Mouse (Mus musculus) neural tube, embryonic 14.5 days (tissue): ENCODE results near the gene Fam114a1. TPM values are rescaled to one million over a fixed set of nuclear protein-coding genes. Genes with fewer than 3 reads are reported as not detected.

Experiments used
- ATAC-seq: fragments of 200-750 bp; cut with Nextera tagmentation; 2 replicates; pipeline ENCODE4 v1.8.0; 2017; ENCODE audit warnings: low read depth, mild to moderate bottlenecking, moderate TSS enrichment, moderate library complexity
- H3K27ac ChIP-seq: fragments of 300-500 bp; sonication (generic); 2 replicates; pipeline ENCODE4 v1.5.1; 2014; ENCODE audit warnings: low read depth, mild to moderate bottlenecking, control low read depth, low read length, moderate library complexity, mixed read lengths
- H3K27me3 ChIP-seq: fragments of 300-500 bp; sonication (generic); 2 replicates; pipeline ENCODE4 v1.6.1; 2014; ENCODE audit warnings: low read length; ENCODE audit not compliant: control insufficient read depth, insufficient read depth
- H3K36me3 ChIP-seq: fragments of 300-500 bp; sonication (generic); 2 replicates; pipeline ENCODE4 v1.6.1; 2014; ENCODE audit warnings: low read length, mixed read lengths; ENCODE audit not compliant: control insufficient read depth, insufficient read depth
- H3K4me1 ChIP-seq: fragments of 300-500 bp; sonication (generic); 2 replicates; pipeline ENCODE4 v1.6.1; 2014; ENCODE audit warnings: low read length; ENCODE audit not compliant: control insufficient read depth, insufficient read depth
- H3K4me2 ChIP-seq: fragments of 300-500 bp; sonication (generic); 2 replicates; pipeline ENCODE4 v1.6.1; 2014; ENCODE audit warnings: mild to moderate bottlenecking, low read depth, low read length, control low read depth
- H3K4me3 ChIP-seq: fragments of 300-500 bp; sonication (generic); 2 replicates; pipeline ENCODE4 v1.5.1; 2014; ENCODE audit warnings: low read depth, low read length, control low read depth, mixed read lengths
- H3K9ac ChIP-seq: fragments of 300-500 bp; sonication (generic); replicated peaks from 2 replicates; pipeline ENCODE4 v1.6.1; 2014; ENCODE audit warnings: low read depth, mild to moderate bottlenecking, control low read depth, low read length, mixed read lengths
- H3K9me3 ChIP-seq: fragments of 300-500 bp; sonication (generic); 2 replicates; pipeline ENCODE4 v1.6.1; 2016; ENCODE audit warnings: low read length; ENCODE audit not compliant: control insufficient read depth
- WGBS: fragments of 180-500 bp; shearing (Covaris S2); extraction: QIAGEN DNeasy Blood & Tissue Kit; methylation state at CpG from one replicate; pipeline ENCODE4 v1.1.7; 2014; 5-methylcytosine and 5-hydroxymethylcytosine counted together
- polyA plus RNA-seq: library from polyadenylated mRNA; unstranded; fragments of >200 nt; fragmentation: Nextera tagmentation; extraction: Ambion mirVana; gene quantifications from 2 replicates; pipeline ENCODE4 v1.2.1, GENCODE M21; 2014

Fam114a1 gene
- polyA plus RNA-seq, 1 experiment from 2014 or later, result 3.4 TPM

- H3K27me3 ChIP-seq, result no peaks in the 10 kb centered on the region
- peak; percentile 85; the same call in 1 of the 2 replicates for ATAC-seq
- H3K36me3 ChIP-seq, result no peaks in the 10 kb centered on the region
- H3K4me2 ChIP-seq, result no peak overlapping the region
- 41% methylated on average over 7 of the region's 7 CpGs for WGBS
- no peaks in the 10 kb centered on the region for H3K4me1 ChIP-seq
- no peaks in the 10 kb centered on the region for H3K9me3 ChIP-seq
- H3K9ac ChIP-seq, result no peak overlapping the region
- H3K27ac ChIP-seq, result peak overlapping the region; percentile 44; the same call in 1 of the 2 replicates
- no peak overlapping the region for H3K4me3 ChIP-seq
These were observed 50.0 kb downstream of the Fam114a1 start for GRCm38 (mm10) chr5:65019823-65020222.

DNA sequence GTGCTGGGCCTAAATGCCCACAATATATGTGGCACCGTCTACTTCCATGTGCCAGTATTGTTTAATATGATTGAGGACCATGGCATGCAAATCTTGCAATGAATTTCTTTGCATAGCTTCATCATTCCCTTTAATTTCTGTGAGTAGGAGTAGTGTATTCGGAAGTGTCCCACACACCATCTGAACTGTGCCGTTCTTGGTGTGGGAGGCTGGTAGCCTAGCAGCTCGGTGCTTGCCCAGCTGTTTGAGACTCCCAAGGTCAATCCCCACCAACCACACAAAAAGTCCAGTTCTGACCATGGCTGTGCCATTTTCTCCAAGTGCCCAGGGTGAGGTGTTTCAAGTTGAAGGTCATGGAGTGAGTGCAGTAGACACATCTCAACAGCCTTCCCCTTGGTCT, 52.1 kb downstream of the Fam114a1 start:
- H3K27ac ChIP-seq, result no peak overlapping the region
- no peak overlapping the region for H3K9ac ChIP-seq
- no peaks in the 10 kb centered on the region for H3K27me3 ChIP-seq
- no peaks in the 10 kb centered on the region for H3K9me3 ChIP-seq
- WGBS, result 93% methylated on average over 4 of the region's 4 CpGs
- no peaks in the 10 kb centered on the region for H3K4me1 ChIP-seq
- no peak overlapping the region for H3K4me2 ChIP-seq
- H3K4me3 ChIP-seq, result no peak overlapping the region
- H3K36me3 ChIP-seq, result no peaks in the 10 kb centered on the region
- no peak for ATAC-seq

GRCm38 (mm10) chr5:65024641-65025040, 54.8 kb downstream of the Fam114a1 start:
- Histone ChIP-seq H3K9ac (no peak overlapping the region), H3K4me3 (no peak overlapping the region), H3K27me3 (no peaks in the 10 kb centered on the region), H3K27ac (no peak overlapping the region), H3K36me3 (no peaks in the 10 kb centered on the region), H3K4me1 (peaks cover 9% of the 10 kb centered on the region), H3K9me3 (no peaks in the 10 kb centered on the region), H3K4me2 (no peak overlapping the region)
- no peak for ATAC-seq
- WGBS, result 65% methylated on average over 2 of the region's 2 CpGs

GRCm38 (mm10) chr5:65025916-65026315, 56.0 kb downstream of the Fam114a1 start:
- Histone ChIP-seq H3K4me1 (peaks cover 9% of the 10 kb centered on the region), H3K4me2 (no peak overlapping the region), H3K9ac (no peak overlapping the region), H3K27me3 (no peaks in the 10 kb centered on the region), H3K36me3 (no peaks in the 10 kb centered on the region), H3K9me3 (no peaks in the 10 kb centered on the region), H3K4me3 (no peak overlapping the region), H3K27ac (no peak overlapping the region)
- ATAC-seq, result no peak
- WGBS, result 49% methylated on average over 6 of the region's 6 CpGs

- no peak overlapping the region for H3K4me2 ChIP-seq
- ATAC-seq, result no peak
These were observed 56.9 kb downstream of the Fam114a1 start for GRCm38 (mm10) chr5:65026776-65027175.

DNA sequence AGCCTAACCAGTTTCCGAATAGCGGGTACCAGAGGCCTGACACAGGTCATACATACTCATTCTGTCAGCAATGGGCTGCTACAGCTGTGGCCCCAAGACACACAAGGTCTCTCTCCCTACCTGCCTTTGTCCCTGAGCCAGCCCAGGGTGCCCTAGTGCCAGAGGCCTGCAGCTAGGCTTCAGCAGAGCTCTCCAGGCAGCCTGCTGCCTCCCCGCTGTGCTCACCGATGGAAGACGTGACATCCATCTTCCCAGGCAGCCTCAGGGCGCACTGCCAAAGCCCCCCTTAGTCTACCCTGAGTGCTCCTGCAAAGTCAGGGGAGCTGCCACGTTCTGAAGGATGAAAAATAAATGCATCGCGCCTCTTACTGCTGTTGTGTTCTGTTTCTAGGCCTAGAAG, 58.1 kb downstream of the Fam114a1 start:
- H3K4me1 ChIP-seq, result peaks cover 9% of the 10 kb centered on the region
- WGBS, result 28% methylated on average over 9 of the region's 9 CpGs
- H3K9me3 ChIP-seq, result no peaks in the 10 kb centered on the region
- peak; percentile 80 for ATAC-seq
- H3K4me2 ChIP-seq, result peak overlapping the region; percentile 11; the same call in 1 of the 2 replicates
- H3K36me3 ChIP-seq, result no peaks in the 10 kb centered on the region
- H3K27me3 ChIP-seq, result no peaks in the 10 kb centered on the region
- H3K27ac ChIP-seq, result peak overlapping the region; percentile 73
- no peak overlapping the region for H3K4me3 ChIP-seq
- 0 out of 2 replicates have a peak overlapping the region, but pooled peaks have one; percentile 3 for H3K9ac ChIP-seq

More at GRCm38 (mm10) chr5:65026776-65027175, 56.9 kb downstream of the Fam114a1 start:
- WGBS, result 68% methylated on average over 9 of the region's 9 CpGs
- Histone ChIP-seq H3K27ac (no peak overlapping the region), H3K4me1 (peaks cover 9% of the 10 kb centered on the region), H3K9me3 (no peaks in the 10 kb centered on the region), H3K4me3 (no peak overlapping the region), H3K36me3 (no peaks in the 10 kb centered on the region), H3K9ac (no peak overlapping the region), H3K27me3 (no peaks in the 10 kb centered on the region)

DNA sequence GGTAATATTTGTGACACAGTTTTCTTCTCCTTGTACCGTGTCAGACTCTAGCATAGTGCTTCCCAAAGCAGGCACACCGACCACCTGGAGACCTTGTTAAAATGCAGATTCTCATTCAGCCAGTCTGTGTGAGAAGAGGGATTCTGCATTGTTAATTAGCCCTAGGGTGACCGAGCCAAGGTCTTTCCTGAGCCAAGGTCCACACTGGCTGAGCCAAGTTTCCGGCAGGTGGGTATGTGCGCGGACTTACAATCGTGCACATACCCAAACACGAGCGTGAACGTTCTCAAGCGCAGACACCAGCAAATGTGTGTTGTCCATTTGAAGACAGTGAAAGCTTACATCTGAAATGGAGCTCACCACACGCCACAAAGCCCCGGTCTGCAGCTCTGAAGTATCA, 66.7 kb downstream of the Fam114a1 start:
- no peak overlapping the region for H3K4me3 ChIP-seq
- H3K4me1 ChIP-seq, result no peaks in the 10 kb centered on the region
- 58% methylated on average over 13 of the region's 13 CpGs for whole genome bisulfite sequencing
- no peaks in the 10 kb centered on the region for H3K36me3 ChIP-seq
- peak; percentile 68; the same call in 1 of the 2 replicates for ATAC-seq
- H3K27ac ChIP-seq, result peak overlapping the region; percentile 22; the same call in 1 of the 2 replicates
- no peak overlapping the region for H3K9ac ChIP-seq
- H3K27me3 ChIP-seq, result no peaks in the 10 kb centered on the region
- H3K9me3 ChIP-seq, result no peaks in the 10 kb centered on the region
- no peak overlapping the region for H3K4me2 ChIP-seq

DNA sequence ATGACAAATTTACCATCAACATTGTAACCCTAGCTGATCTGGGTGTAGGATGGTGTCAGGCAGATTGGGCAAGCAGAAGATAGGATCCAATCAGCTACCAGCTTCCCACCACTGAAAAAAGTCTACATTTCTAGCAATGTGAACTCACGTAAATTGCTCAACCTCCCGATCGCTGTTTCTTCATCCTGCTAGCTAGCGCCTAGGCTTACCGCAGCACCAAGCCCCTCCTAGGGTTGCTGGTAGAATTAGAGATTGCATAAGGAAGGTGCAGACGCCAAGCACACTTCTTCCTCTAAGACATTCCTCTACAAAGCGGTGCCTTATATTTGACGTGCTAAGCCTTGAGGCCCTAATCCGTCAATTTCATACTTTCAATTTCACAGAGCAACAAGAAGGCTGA, 68.4 kb downstream of the Fam114a1 start:
- Histone ChIP-seq H3K27ac (no peak overlapping the region), H3K4me3 (no peak overlapping the region), H3K4me2 (no peak overlapping the region), H3K9ac (no peak overlapping the region), H3K9me3 (no peaks in the 10 kb centered on the region), H3K27me3 (no peaks in the 10 kb centered on the region), H3K36me3 (no peaks in the 10 kb centered on the region), H3K4me1 (no peaks in the 10 kb centered on the region)
- no peak for ATAC-seq
- WGBS, result 81% methylated on average over 9 of the region's 9 CpGs

DNA sequence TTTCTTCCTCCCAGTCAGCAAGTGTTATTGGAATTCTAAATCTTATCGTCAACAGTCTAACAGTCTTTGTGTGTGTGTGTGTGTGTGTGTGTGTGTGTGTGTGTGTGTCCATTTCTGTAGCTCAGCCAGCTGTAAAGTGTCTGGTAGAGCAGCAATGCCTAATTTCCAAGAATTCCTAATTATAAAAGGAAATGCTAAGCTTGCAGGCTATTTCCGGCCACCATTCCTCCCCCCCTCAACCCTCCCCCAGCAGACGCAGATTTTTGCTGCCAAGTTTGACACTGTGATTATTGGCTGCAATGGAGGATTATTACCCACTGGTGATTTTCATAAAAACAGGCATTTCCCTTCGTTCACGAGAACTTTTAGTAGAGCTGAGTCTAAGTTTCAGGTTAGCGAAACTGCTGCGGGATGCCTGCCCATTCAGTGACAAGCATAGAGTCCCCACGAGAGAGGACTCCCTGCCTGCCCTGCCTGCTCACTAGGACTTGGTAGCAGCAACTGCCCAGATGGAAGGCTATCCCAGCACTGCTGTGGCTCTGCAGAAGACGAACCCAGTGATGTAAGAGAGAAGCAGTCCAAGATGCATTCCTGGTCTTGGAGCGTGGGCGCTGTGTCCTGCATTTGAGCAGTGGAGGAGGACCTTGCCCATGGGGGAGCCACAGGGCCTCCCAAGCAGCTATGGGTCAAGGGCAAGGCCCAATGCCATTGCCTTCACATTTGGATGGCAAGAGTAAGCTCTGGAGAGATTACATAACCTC, 69.1 kb downstream of the Fam114a1 start:
- Histone ChIP-seq H3K4me3 (no peak overlapping the region), H3K27ac (no peak overlapping the region), H3K27me3 (no peaks in the 10 kb centered on the region), H3K36me3 (no peaks in the 10 kb centered on the region), H3K4me1 (no peaks in the 10 kb centered on the region), H3K4me2 (no peak overlapping the region), H3K9ac (no peak overlapping the region), H3K9me3 (no peaks in the 10 kb centered on the region)
- WGBS, result 81% methylated on average over 11 of the region's 11 CpGs
- no peak for ATAC-seq
